Mouse (Mus musculus): Measurements from ENCODE around the gene M1ap. TPM values are rescaled to one million over a fixed set of nuclear protein-coding genes. Genes with fewer than 3 reads are reported as not detected.

Gene M1ap
- total and polyA plus RNA-seq, 2 experiments, result 0.17 TPM; not detected in 1

GRCm38 (mm10) chr6:83054074-83054851 is 107.6 kb downstream of the M1ap start, which contains the start of gene Aup1:
Gene Aup1, plus strand, starts transcription at chr6:83054521.
- TF ChIP-seq POLR2A (IDR thresholded peaks at IDR 0.05; ENCODE audit: extremely low read depth, insufficient read depth, low read length), result peak; percentile 76
- TF ChIP-seq CTCF (IDR thresholded peaks at IDR 0.05; ENCODE audit: low read depth, low read length), result no peak

GRCm38 (mm10) chr6:83054871-83055431 is 108.2 kb downstream of the M1ap start, which contains the start of gene Htra2:
Gene Htra2, minus strand, starts transcription at chr6:83055273.
- peak within 1 kb of the TSS; percentile 76 for H3K27ac ChIP-seq (replicated peaks; ENCODE audit: insufficient read depth, low read depth, low read length)
- DNase-seq (ENCODE audit: extremely low read depth, low read depth, low spot score), result no peak
- WGBS, result under 1% methylated on average over 48 of the region's 50 CpGs
- TF ChIP-seq CTCF (IDR thresholded peaks at IDR 0.05; ENCODE audit: low read depth, low read length) (peak; percentile 42), POLR2A (IDR thresholded peaks at IDR 0.05; ENCODE audit: extremely low read depth, insufficient read depth, low read length) (no peak)
- peaks cover 8% of the 10 kb centered on the region for H3K36me3 ChIP-seq (ENCODE audit: control insufficient read depth, insufficient read depth, low read length)
- peaks cover 17% of the 10 kb centered on the region for H3K4me1 ChIP-seq (ENCODE audit: control insufficient read depth, insufficient read depth, low read length)
- H3K79me2 ChIP-seq (ENCODE audit: control insufficient read depth, insufficient read depth, low read length), result peaks cover 17% of the 10 kb centered on the region; the same call in 1 of the 2 replicates
- H3K27me3 ChIP-seq (ENCODE audit: control insufficient read depth, insufficient read depth, low read length), result no peaks in the 10 kb centered on the region
- peak within 1 kb of the TSS; percentile 92 for H3K4me3 ChIP-seq (ENCODE audit: insufficient read depth, low read depth, low read length)
- peak within 1 kb of the TSS; percentile 97 for H3K9ac ChIP-seq (ENCODE audit: low read depth, low read length)

More at GRCm38 (mm10) chr6:83054074-83054851, 107.6 kb downstream of the M1ap start, which contains the start of gene Aup1:
- peaks cover 17% of the 10 kb centered on the region; the same call in 1 of the 2 replicates for H3K79me2 ChIP-seq (ENCODE audit: control insufficient read depth, insufficient read depth, low read length)
- peak; percentile 97 for DNase-seq (ENCODE audit: extremely low read depth, low read depth, low spot score)
- under 1% methylated on average over 64 of the region's 64 CpGs for WGBS
- peak within 1 kb of the TSS; percentile 97 for H3K9ac ChIP-seq (ENCODE audit: low read depth, low read length)
- H3K4me1 ChIP-seq (ENCODE audit: control insufficient read depth, insufficient read depth, low read length), result peaks cover 17% of the 10 kb centered on the region
- H3K36me3 ChIP-seq (ENCODE audit: control insufficient read depth, insufficient read depth, low read length), result peaks cover 8% of the 10 kb centered on the region
- no peaks in the 10 kb centered on the region for H3K27me3 ChIP-seq (ENCODE audit: control insufficient read depth, insufficient read depth, low read length)
- peak within 1 kb of the TSS; percentile 92 for H3K4me3 ChIP-seq (ENCODE audit: insufficient read depth, low read depth, low read length)
- H3K27ac ChIP-seq (replicated peaks; ENCODE audit: insufficient read depth, low read depth, low read length), result peak within 1 kb of the TSS; percentile 76

GRCm38 (mm10) chr6:83057790-83058189 is 111.1 kb downstream of the M1ap start, which contains the start of gene Dqx1:
Gene Dqx1, plus strand, starts transcription at chr6:83057844.
- WGBS, result 14% methylated on average over 3 of the region's 3 CpGs

GRCm38 (mm10) chr6:83058725-83059124 is 112.0 kb downstream of the M1ap start:
- no peaks in the 10 kb centered on the region for H3K27me3 ChIP-seq (ENCODE audit: control insufficient read depth, insufficient read depth, low read length)
- no peak overlapping the region for H3K9ac ChIP-seq (ENCODE audit: low read depth, low read length)
- TF ChIP-seq POLR2A (IDR thresholded peaks at IDR 0.05; ENCODE audit: extremely low read depth, insufficient read depth, low read length) (no peak), CTCF (IDR thresholded peaks at IDR 0.05; ENCODE audit: low read depth, low read length) (no peak)
- 92% methylated on average over 2 of the region's 2 CpGs for WGBS
- H3K36me3 ChIP-seq (ENCODE audit: control insufficient read depth, insufficient read depth, low read length), result peaks cover 8% of the 10 kb centered on the region
- peak overlapping the region; percentile 40; the same call in 1 of the 2 replicates for H3K27ac ChIP-seq (replicated peaks; ENCODE audit: insufficient read depth, low read depth, low read length)
- peaks cover 12% of the 10 kb centered on the region for H3K4me1 ChIP-seq (ENCODE audit: control insufficient read depth, insufficient read depth, low read length)
- no peak for DNase-seq (ENCODE audit: extremely low read depth, low read depth, low spot score)
- H3K79me2 ChIP-seq (ENCODE audit: control insufficient read depth, insufficient read depth, low read length), result peaks cover 14% of the 10 kb centered on the region; the same call in 1 of the 2 replicates
- H3K4me3 ChIP-seq (ENCODE audit: insufficient read depth, low read depth, low read length), result no peak overlapping the region

More at GRCm38 (mm10) chr6:83057790-83058189, 111.1 kb downstream of the M1ap start, which contains the start of gene Dqx1:
- H3K4me1 ChIP-seq (ENCODE audit: control insufficient read depth, insufficient read depth, low read length), result peaks cover 17% of the 10 kb centered on the region
- DNase-seq (ENCODE audit: extremely low read depth, low read depth, low spot score), result peak; percentile 85
- TF ChIP-seq POLR2A (IDR thresholded peaks at IDR 0.05; ENCODE audit: extremely low read depth, insufficient read depth, low read length) (0 out of 2 replicates have a peak, but pooled peaks have one; percentile 25), CTCF (IDR thresholded peaks at IDR 0.05; ENCODE audit: low read depth, low read length) (no peak)
- no peak within 1 kb of the TSS; the same call in 1 of the 2 replicates for H3K9ac ChIP-seq (ENCODE audit: low read depth, low read length)
- H3K27ac ChIP-seq (replicated peaks; ENCODE audit: insufficient read depth, low read depth, low read length), result peak within 1 kb of the TSS; percentile 40
- peak within 1 kb of the TSS; percentile 1; the same call in 1 of the 2 replicates for H3K4me3 ChIP-seq (ENCODE audit: insufficient read depth, low read depth, low read length)
- H3K36me3 ChIP-seq (ENCODE audit: control insufficient read depth, insufficient read depth, low read length), result peaks cover 8% of the 10 kb centered on the region
- H3K27me3 ChIP-seq (ENCODE audit: control insufficient read depth, insufficient read depth, low read length), result no peaks in the 10 kb centered on the region
- peaks cover 17% of the 10 kb centered on the region; the same call in 1 of the 2 replicates for H3K79me2 ChIP-seq (ENCODE audit: control insufficient read depth, insufficient read depth, low read length)

- H3K27me3 ChIP-seq (ENCODE audit: control insufficient read depth, insufficient read depth, low read length), result peaks cover 24% of the 10 kb centered on the region
These were observed 119.3 kb downstream of the M1ap start for GRCm38 (mm10) chr6:83065995-83066394.

More at GRCm38 (mm10) chr6:83065995-83066394, 119.3 kb downstream of the M1ap start:
- no peak overlapping the region for H3K4me3 ChIP-seq (ENCODE audit: insufficient read depth, low read depth, low read length)
- no peak overlapping the region for H3K27ac ChIP-seq (replicated peaks; ENCODE audit: insufficient read depth, low read depth, low read length)
- H3K4me1 ChIP-seq (ENCODE audit: control insufficient read depth, insufficient read depth, low read length), result 0 out of 2 replicates have a peak, but pooled peaks cover 1% of the 10 kb centered on the region
- 82% methylated on average over 8 of the region's 8 CpGs for WGBS
- H3K36me3 ChIP-seq (ENCODE audit: control insufficient read depth, insufficient read depth, low read length), result no peaks in the 10 kb centered on the region
- no peak overlapping the region for H3K9ac ChIP-seq (ENCODE audit: low read depth, low read length)
- no peaks in the 10 kb centered on the region for H3K79me2 ChIP-seq (ENCODE audit: control insufficient read depth, insufficient read depth, low read length)
- TF ChIP-seq CTCF (IDR thresholded peaks at IDR 0.05; ENCODE audit: low read depth, low read length) (no peak), POLR2A (IDR thresholded peaks at IDR 0.05; ENCODE audit: extremely low read depth, insufficient read depth, low read length) (no peak)
- DNase-seq (ENCODE audit: extremely low read depth, low read depth, low spot score), result no peak
